Mouse (Mus musculus) gastrocnemius, adult 18-20 months (tissue): ENCODE results near the gene Tdpoz3. TPM values are rescaled to one million over a fixed set of nuclear protein-coding genes. Genes with fewer than 3 reads are reported as not detected.
"Not testable (repeated sequence)": the region's sequence is repeated elsewhere in the genome, so short reads cannot be mapped to it uniquely, and the experiment has no call there.

Experiments
- DNase-seq: peaks from one replicate; pipeline ENCODE4 v3.0.0; 2021; ENCODE audit warnings: low spot score
- long read RNA-seq, 2 experiments: library from polyadenylated mRNA; stranded (forward); transcript quantifications; one replicate each; pipeline ENCODE4 v2.0.0; 2021
- total RNA-seq, 2 experiments: library from RNA; stranded (reverse); gene quantifications; 2 replicates each; pipeline ENCODE4 v1.2.3; 2021

Gene Tdpoz3
- not detected for total RNA-seq
- long read RNA-seq, experiment 1 = 0 reads
- long read RNA-seq, experiment 2 = 0 reads

DNA sequence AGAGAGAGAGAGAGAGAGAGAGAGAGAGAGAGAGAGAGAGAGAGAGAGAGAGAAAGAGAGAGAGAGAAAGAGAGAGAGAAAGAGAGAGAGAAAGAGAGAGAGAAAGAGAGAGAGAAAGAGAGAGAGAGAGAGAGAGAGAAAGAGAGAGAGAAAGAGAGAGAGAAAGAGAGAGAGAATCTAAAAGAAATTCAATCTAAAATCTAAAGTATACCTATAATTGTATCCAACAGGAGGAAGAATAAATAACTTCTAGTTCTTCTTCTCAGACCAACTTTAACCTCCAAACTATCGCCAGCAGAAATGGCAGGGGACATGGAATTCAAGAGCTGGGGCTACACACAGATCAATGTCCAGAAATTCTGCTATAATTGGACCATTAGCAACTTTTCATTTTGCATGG, at the start of gene Tdpoz3:
TSS of gene Tdpoz3 (plus strand) at position 301 of the 400 bp plus-strand sequence.
- not testable (repeated sequence) for DNase-seq

DNA sequence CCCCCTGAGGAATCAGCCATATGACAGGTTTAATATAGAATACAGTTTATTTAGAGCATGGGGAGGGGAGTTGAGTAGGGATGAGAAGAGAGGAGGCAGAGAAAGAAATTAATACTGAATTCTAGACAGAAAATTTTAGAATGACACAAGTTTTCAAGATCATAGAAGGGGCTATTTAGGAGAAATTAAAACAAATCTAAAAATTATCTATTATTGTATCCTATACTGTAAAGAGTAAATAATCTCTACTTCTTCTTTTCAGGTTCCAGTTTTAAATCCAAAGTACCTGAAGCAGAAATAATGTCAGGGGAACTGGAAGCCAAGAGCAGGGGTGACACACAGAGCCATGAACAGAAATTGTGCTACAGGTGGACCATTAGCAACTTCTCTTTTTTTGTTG, 29.7 kb upstream of the Tdpoz3 start, which contains the start of gene Tdpoz4:
TSS of gene Tdpoz4 (plus strand) at position 301 of the 400 bp plus-strand sequence.
- DNase-seq = not testable (repeated sequence)

DNA sequence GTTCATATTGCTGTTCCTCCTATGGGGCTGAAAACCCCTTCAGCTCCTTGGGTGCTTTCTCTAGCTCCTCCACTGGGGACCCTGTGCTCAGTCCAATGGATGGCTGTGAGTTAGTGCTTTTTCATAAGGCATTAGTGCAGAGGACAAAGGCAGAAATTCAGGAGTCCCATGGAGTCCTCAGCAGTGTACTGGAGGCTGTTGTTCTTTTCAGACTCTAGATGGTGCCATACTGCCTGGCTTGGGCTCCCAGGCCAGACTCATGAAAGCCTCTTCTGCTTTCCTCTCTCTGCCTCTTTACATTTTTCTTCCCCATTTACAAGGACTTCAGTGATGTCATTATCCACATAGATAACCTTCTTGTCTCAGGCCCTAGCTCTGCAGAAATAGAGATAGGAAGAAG, 12.5 kb upstream of the Tdpoz3 start:
- not testable (repeated sequence) for DNase-seq

DNA sequence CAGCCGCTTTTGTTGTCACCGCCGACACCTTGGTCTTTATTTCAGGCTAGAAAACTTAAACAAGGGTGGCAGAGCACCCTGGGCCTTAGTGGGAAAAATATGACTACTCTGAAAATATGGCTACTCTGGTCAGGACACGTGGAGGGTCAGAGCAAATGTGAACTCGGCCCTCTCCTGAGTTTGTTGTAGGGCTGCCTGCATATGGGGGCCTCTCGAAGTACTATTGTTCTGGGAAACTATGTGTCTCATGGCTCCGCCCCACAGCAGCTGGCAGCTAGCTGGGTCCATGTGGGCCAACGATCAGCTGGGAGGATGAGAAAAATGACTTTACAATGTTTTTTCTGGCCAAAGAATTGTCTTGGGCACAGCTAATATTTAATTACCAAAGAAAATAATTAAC, 33.1 kb downstream of the Tdpoz3 start:
- not testable (repeated sequence) for DNase-seq

DNA sequence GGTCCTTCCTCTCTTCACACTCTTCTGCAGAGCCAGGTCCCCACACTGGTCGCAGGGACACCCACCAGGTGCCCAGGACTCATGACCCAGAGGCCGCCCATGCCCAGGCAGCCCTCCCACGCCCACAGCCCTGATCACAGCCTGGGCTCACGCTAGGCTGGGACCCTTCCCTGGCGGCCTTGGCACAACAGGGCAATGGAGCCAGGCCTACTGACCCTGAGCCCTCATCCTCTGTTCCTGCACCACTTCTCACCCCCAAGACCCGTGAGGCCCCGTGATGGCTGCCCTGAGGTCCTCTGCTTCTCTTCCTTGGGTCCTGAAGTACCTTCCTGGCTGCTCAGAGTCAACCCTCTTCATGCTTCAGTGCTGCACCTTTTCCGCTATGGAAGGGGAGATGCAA, 44.8 kb downstream of the Tdpoz3 start:
- DNase-seq = not testable (repeated sequence)

Other genes starting within 250 kb of the Tdpoz3 start
- not detected for gene Tdpoz2, start 173.3 kb upstream of the Tdpoz3 start, total RNA-seq
- not detected for gene Tdpoz1, start 149.7 kb upstream of the Tdpoz3 start, total RNA-seq
- not detected for gene Gm37596, start 132.9 kb upstream of the Tdpoz3 start, total RNA-seq
- not detected for gene Gm5773, start 53.0 kb upstream of the Tdpoz3 start, total RNA-seq
- not detected for gene Tdpoz4, start 29.6 kb upstream of the Tdpoz3 start, total RNA-seq
- gene Gm9117, start 117.5 kb downstream of the Tdpoz3 start, total RNA-seq = not detected
- gene Tdpoz5, start 135.3 kb downstream of the Tdpoz3 start, total RNA-seq = not detected
- gene Gm9125, start 228.9 kb downstream of the Tdpoz3 start, total RNA-seq = not detected
- gene Gm10697, start 246.6 kb downstream of the Tdpoz3 start, total RNA-seq = not detected